Mouse (Mus musculus) megakaryocyte, embryonic 14.5 days (primary cell): ENCODE results near the gene Stau1. TPM values are rescaled to one million over a fixed set of nuclear protein-coding genes. Genes with fewer than 3 reads are reported as not detected.
"Not testable (repeated sequence)": the region's sequence is repeated elsewhere in the genome, so short reads cannot be mapped to it uniquely, and the experiment has no call there.

ENCODE experiments used
- H3K27me3 ChIP-seq: replicated peaks from 2 replicates; pipeline ENCODE3; 2012; ENCODE audit warnings: inconsistent platforms
- H3K36me3 ChIP-seq: replicated peaks from 2 replicates; pipeline ENCODE3; 2012; ENCODE audit warnings: low read length, inconsistent platforms, mixed read lengths
- H3K4me1 ChIP-seq: 2 replicates; pipeline ENCODE4 v1.6.1; 2012; ENCODE audit warnings: inconsistent platforms
- H3K4me3 ChIP-seq: replicated peaks from 2 replicates; pipeline ENCODE3; 2012; ENCODE audit warnings: moderate library complexity, mild to moderate bottlenecking, inconsistent platforms
- H3K9me3 ChIP-seq: 2 replicates; pipeline ENCODE4 v1.6.1; 2012; ENCODE audit warnings: inconsistent platforms
- FLI1 ChIP-seq: IDR thresholded peaks from 2 replicates; pipeline ENCODE4 v1.6.1; 2012; ENCODE audit warnings: low read length, inconsistent platforms, mixed read lengths
- GATA1 ChIP-seq: IDR thresholded peaks from 3 replicates; pipeline ENCODE4 v1.6.1; 2012; ENCODE audit warnings: mixed read lengths, low read length, inconsistent platforms, borderline replicate concordance
- polyA plus RNA-seq: library from polyadenylated mRNA; stranded (reverse); fragments of >175 nt; gene quantifications from 2 replicates; pipeline ENCODE4 v1.2.3, GENCODE M21; 2012; ENCODE audit warnings: low replicate concordance; ENCODE audit not compliant: insufficient read depth

The Stau1 gene
- polyA plus RNA-seq, 1 experiment: 13.2 TPM

GRCm38 (mm10) chr2:167014702-167015381 is 18.7 kb upstream of the Stau1 start, which contains the start of gene Ddx27:
Ddx27 (plus strand) TSS chr2:167015193.
- peaks cover 33% of the 10 kb centered on the region for H3K4me1 ChIP-seq
- peaks cover 5% of the 10 kb centered on the region; the same call in 1 of the 2 replicates for H3K9me3 ChIP-seq
- peaks cover 28% of the 10 kb centered on the region for H3K36me3 ChIP-seq
- TF ChIP-seq FLI1 (peak; percentile 76), GATA1 (no peak)
- peak within 1 kb of the TSS; percentile 96 for H3K4me3 ChIP-seq
- no peaks in the 10 kb centered on the region for H3K27me3 ChIP-seq

- H3K9me3 ChIP-seq: peaks cover 5% of the 10 kb centered on the region; the same call in 1 of the 2 replicates
- peaks cover 40% of the 10 kb centered on the region for H3K4me1 ChIP-seq
- H3K4me3 ChIP-seq: no peak overlapping the region
- H3K36me3 ChIP-seq: no peaks in the 10 kb centered on the region
- no peaks in the 10 kb centered on the region for H3K27me3 ChIP-seq
- no peak for TF ChIP-seq FLI1
- no peak for TF ChIP-seq GATA1
Measured at GRCm38 (mm10) chr2:167010546-167010945, 14.4 kb upstream of the Stau1 start.

DNA sequence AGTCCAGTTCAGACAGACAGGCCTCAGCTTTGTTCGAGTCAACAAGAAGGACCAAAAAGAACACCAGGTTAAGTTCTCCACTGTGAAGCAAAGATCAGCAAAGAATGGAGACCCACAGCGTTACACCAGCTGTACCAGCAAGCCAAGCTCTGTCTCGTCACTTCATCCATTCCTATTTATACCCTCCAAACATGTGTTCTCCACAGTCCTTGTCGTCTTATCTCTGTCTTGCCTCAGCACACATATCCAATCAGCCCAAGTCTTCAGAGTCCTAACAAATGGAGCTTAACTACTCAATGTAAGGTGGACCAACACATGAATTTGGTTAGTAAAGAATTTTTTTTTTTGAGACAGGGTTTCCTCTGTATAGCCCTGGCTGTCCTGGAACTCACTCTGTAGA is 13.4 kb upstream of the Stau1 start:
- no peak overlapping the region for H3K4me3 ChIP-seq
- H3K36me3 ChIP-seq: no peaks in the 10 kb centered on the region
- TF ChIP-seq FLI1: no peak
- TF ChIP-seq GATA1: no peak
- peaks cover 40% of the 10 kb centered on the region for H3K4me1 ChIP-seq
- H3K27me3 ChIP-seq: no peaks in the 10 kb centered on the region
- peaks cover 5% of the 10 kb centered on the region; the same call in 1 of the 2 replicates for H3K9me3 ChIP-seq

- not testable (repeated sequence) for H3K9me3 ChIP-seq, H3K36me3 ChIP-seq, H3K27me3 ChIP-seq, H3K4me3 ChIP-seq
- peaks cover 45% of the 10 kb centered on the region for H3K4me1 ChIP-seq
Measured at GRCm38 (mm10) chr2:167007565-167007964, 11.5 kb upstream of the Stau1 start.

GRCm38 (mm10) chr2:167007001-167007491 is 10.9 kb upstream of the Stau1 start:
- H3K4me1 ChIP-seq: peaks cover 45% of the 10 kb centered on the region
- no peaks in the 10 kb centered on the region for H3K36me3 ChIP-seq
- H3K4me3 ChIP-seq: no peak overlapping the region
- TF ChIP-seq FLI1: no peak
- TF ChIP-seq GATA1: no peak
- H3K27me3 ChIP-seq: no peaks in the 10 kb centered on the region
- H3K9me3 ChIP-seq: no peaks in the 10 kb centered on the region; the same call in 1 of the 2 replicates

DNA sequence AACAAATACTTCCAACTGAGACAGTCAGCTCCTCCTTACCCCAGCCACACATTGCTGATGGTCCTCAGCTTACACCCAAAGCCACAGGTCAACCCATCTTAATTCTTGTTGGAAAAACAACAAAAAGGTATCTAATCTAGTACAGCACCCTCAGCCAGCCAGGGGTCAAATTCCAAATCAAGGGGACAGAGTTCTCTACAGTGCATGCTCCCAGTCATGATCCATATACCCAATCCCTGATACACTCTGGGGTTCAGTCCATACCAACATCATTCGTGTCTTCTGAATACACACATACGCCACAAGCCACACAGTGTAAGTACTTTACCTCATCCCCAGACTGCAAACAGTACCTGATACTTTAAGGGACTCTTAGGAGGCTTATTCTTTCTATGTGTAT is 10.3 kb upstream of the Stau1 start:
- no peaks in the 10 kb centered on the region for H3K36me3 ChIP-seq
- no peak for TF ChIP-seq GATA1
- no peak for TF ChIP-seq FLI1
- no peak overlapping the region for H3K4me3 ChIP-seq
- no peaks in the 10 kb centered on the region for H3K9me3 ChIP-seq
- H3K4me1 ChIP-seq: peaks cover 47% of the 10 kb centered on the region
- no peaks in the 10 kb centered on the region for H3K27me3 ChIP-seq

- Histone ChIP-seq H3K4me3 (no peak overlapping the region), H3K27me3 (peaks cover 3% of the 10 kb centered on the region), H3K4me1 (peaks cover 41% of the 10 kb centered on the region), H3K9me3 (no peaks in the 10 kb centered on the region), H3K36me3 (no peaks in the 10 kb centered on the region)
- TF ChIP-seq FLI1 (no peak), GATA1 (no peak)
Measured at GRCm38 (mm10) chr2:167004099-167004854, 8.2 kb upstream of the Stau1 start.

- no peak for TF ChIP-seq FLI1
- TF ChIP-seq GATA1: no peak
- H3K27me3 ChIP-seq: peaks cover 3% of the 10 kb centered on the region
- H3K36me3 ChIP-seq: no peaks in the 10 kb centered on the region
- H3K4me1 ChIP-seq: peaks cover 29% of the 10 kb centered on the region
- H3K4me3 ChIP-seq: no peak overlapping the region
- H3K9me3 ChIP-seq: no peaks in the 10 kb centered on the region
Measured at GRCm38 (mm10) chr2:167001486-167001885, 5.4 kb upstream of the Stau1 start.

DNA sequence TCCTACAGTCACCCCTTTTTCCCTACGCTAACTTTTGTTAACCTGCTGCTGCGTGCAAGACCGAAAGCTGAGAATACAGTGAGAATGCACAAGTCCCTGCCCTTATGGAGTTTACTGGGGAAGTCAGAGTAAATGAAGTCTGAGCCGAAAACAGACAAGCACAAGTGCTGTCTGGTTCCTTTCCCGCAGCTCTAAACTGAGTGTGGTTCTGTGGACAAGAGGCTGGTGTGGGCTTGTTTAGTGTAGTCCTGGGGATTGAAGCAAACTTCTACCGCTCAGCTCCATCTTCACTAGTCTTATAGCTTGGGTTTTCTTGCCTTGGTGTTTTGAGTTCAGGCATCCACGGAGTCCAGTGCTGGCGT is 415 bp upstream of the Stau1 start:
- H3K4me3 ChIP-seq: peak overlapping the region; percentile 97
- no peak for TF ChIP-seq FLI1
- no peak for TF ChIP-seq GATA1
- no peaks in the 10 kb centered on the region for H3K36me3 ChIP-seq
- H3K4me1 ChIP-seq: peaks cover 54% of the 10 kb centered on the region
- peaks cover 3% of the 10 kb centered on the region for H3K27me3 ChIP-seq
- no peaks in the 10 kb centered on the region for H3K9me3 ChIP-seq
